Mouse (Mus musculus) lung, postnatal 0 days (tissue): ENCODE results near the gene Sphk1. TPM values are rescaled to one million over a fixed set of nuclear protein-coding genes. Genes with fewer than 3 reads are reported as not detected.
A peak's percentile ranks its signal among the peaks of the same experiment; 100 is the strongest.

ENCODE experiments used
- ATAC-seq: fragments of 200-750 bp; cut with Nextera tagmentation; 2 replicates; pipeline ENCODE4 v1.8.0; 2017; ENCODE audit warnings: moderate library complexity
- DNase-seq: peaks from one replicate; pipeline ENCODE4 v3.0.0-alpha.2; 2016; ENCODE audit warnings: low spot score
- H3K27ac ChIP-seq: fragments of 300-500 bp; sonication (generic); 2 replicates; pipeline ENCODE4 v1.5.1; 2014; ENCODE audit warnings: antibody characterized with exemption, mild to moderate bottlenecking, low read length, mixed read lengths
- H3K27me3 ChIP-seq: fragments of 300-500 bp; sonication (generic); replicated peaks from 2 replicates; pipeline ENCODE4 v1.6.1; 2014; ENCODE audit warnings: low read length, mixed read lengths; ENCODE audit not compliant: insufficient read depth
- H3K36me3 ChIP-seq: fragments of 300-500 bp; sonication (generic); 2 replicates; pipeline ENCODE4 v1.6.1; 2014; ENCODE audit warnings: low read length, mixed read lengths; ENCODE audit not compliant: insufficient read depth
- H3K4me1 ChIP-seq: fragments of 300-500 bp; sonication (generic); 2 replicates; pipeline ENCODE4 v1.6.1; 2014; ENCODE audit warnings: antibody characterized with exemption, low read depth, low read length, mixed read lengths; ENCODE audit not compliant: insufficient read depth
- H3K4me2 ChIP-seq: fragments of 300-500 bp; sonication (generic); replicated peaks from 2 replicates; pipeline ENCODE4 v1.6.1; 2014; ENCODE audit warnings: low read depth, mild to moderate bottlenecking, low read length, moderate library complexity, mixed read lengths
- H3K4me3 ChIP-seq: fragments of 300-500 bp; sonication (generic); 2 replicates; pipeline ENCODE4 v1.5.1; 2014; ENCODE audit warnings: low read depth, low read length
- H3K9ac ChIP-seq: fragments of 300-500 bp; sonication (generic); replicated peaks from 2 replicates; pipeline ENCODE4 v1.6.1; 2014; ENCODE audit warnings: low read depth, mild to moderate bottlenecking
- H3K9me3 ChIP-seq: fragments of 300-500 bp; sonication (generic); 2 replicates; pipeline ENCODE4 v1.6.1; 2016; ENCODE audit warnings: low read length, mixed read lengths
- CTCF ChIP-seq: IDR thresholded peaks from 2 replicates; pipeline ENCODE4 v1.5.1; 2016; ENCODE audit warnings: antibody characterized with exemption, mild to moderate bottlenecking
- EP300 ChIP-seq: IDR thresholded peaks from 2 replicates; pipeline ENCODE4 v1.6.1; 2016; ENCODE audit warnings: antibody characterized with exemption, mild to moderate bottlenecking, control low read depth
- WGBS: fragments of 180-500 bp; shearing (Covaris S2); extraction: QIAGEN DNeasy Blood & Tissue Kit; methylation state at CpG from one replicate; pipeline ENCODE4 v1.1.7; 2014; 5-methylcytosine and 5-hydroxymethylcytosine counted together
- polyA plus RNA-seq: library from polyadenylated mRNA; unstranded; fragments of >200 nt; fragmentation: Nextera tagmentation; extraction: Ambion mirVana; gene quantifications from 2 replicates; pipeline ENCODE4 v1.2.1, GENCODE M21; 2015

The Sphk1 gene
- polyA plus RNA-seq, 1 experiment from 2014 or later = 56.3 TPM

DNA sequence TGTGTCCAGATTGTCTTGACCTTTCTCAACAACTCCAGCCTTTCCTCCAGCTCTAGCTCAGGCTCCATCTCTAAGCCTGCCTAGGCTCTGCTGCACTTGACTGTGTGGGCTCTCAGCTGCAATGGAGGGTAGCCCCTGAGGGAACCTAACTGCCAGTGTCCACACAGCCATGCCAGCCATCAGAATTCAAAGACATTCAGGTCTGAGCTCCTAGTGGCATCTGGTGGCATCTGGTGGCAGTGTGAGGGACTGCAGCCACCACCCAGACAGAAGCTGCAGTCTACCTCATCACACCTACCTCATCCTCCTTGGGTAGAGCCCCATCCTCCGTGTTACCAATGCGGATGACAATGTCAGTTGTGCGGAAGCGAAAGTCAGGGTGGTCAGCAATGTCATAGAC lies 12.4 kb downstream of the Sphk1 start:
- Histone ChIP-seq H3K4me3 (no peak overlapping the region), H3K4me2 (no peak overlapping the region), H3K9ac (no peak overlapping the region), H3K9me3 (no peaks in the 10 kb centered on the region), H3K4me1 (no peaks in the 10 kb centered on the region), H3K27me3 (no peaks in the 10 kb centered on the region), H3K27ac (no peak overlapping the region), H3K36me3 (peaks cover 59% of the 10 kb centered on the region)
- TF ChIP-seq CTCF = peak; percentile 90
- TF ChIP-seq EP300 = no peak
- ATAC-seq (peak; percentile 27; the same call in 1 of the 2 replicates), DNase-seq (peak; percentile 48)
- whole genome bisulfite sequencing = 84% methylated on average over 4 of the region's 4 CpGs

DNA sequence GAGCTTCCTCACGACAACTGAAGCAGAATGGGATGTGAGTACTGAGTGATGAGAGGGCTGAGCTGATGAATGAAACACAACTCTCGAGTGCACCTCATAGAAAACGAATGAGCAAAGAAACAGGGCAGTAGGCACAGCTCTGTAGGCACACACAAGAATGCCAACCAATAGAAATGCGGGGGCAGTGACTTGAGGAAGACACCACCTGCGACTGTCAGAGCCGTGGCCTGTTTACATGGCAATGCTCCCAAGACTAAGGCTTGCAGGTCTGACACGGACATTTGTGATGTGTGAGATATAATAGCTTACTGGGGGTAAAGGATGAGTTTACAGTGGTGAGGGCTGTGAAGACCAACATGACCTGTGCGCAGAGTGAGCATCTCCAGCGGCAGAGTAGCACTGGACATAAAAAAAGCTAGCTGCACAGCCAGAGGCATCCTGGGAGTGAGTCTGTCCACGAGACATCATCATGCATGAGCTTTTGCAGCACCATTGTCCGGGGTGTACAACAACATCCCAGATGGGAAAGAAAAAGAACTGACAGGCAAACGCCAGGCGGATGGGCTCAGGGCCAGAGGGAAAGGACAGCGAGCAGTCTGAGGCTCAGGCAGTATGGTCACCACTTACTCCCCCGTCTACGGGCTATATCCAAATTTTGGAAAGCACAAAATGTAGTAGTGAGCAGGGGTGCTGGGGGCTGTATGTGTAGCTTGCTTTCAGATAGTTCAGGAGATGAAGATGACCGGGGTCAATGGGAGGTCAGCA lies 16.8 kb downstream of the Sphk1 start:
- 78% methylated on average over 17 of the region's 17 CpGs for WGBS
- H3K9me3 ChIP-seq = no peaks in the 10 kb centered on the region

DNA sequence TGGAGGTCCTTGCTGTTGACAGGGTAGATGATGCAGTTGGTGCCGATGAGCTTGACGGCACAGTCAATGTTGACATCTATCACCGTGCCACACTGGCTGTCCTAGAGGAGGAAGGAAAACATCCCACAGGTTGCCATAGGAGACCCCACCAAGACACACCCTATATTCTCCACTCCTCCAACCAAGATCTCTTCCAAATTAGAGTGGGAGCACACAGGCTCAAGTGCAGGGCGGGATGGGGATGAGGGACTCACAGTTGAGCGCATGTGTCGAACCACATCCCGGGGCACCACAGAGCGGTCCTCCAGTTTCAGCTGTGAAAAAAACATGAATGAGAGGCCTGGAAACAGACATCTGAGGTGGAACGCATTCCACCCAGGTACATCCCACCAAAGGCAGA lies 18.1 kb downstream of the Sphk1 start:
- Histone ChIP-seq H3K27me3 (no peaks in the 10 kb centered on the region), H3K36me3 (peaks cover 20% of the 10 kb centered on the region), H3K9ac (no peak overlapping the region), H3K4me1 (peaks cover 26% of the 10 kb centered on the region), H3K4me3 (no peak overlapping the region), H3K27ac (no peak overlapping the region), H3K4me2 (no peak overlapping the region), H3K9me3 (no peaks in the 10 kb centered on the region)
- TF ChIP-seq EP300 (no peak), CTCF (no peak)
- ATAC-seq (no peak), DNase-seq (no peak)
- 94% methylated on average over 9 of the region's 9 CpGs for WGBS

More for the DNA sequence above, 16.8 kb downstream of the Sphk1 start:
- no peak for DNase-seq
- Histone ChIP-seq H3K27ac (no peak overlapping the region), H3K4me1 (peaks cover 26% of the 10 kb centered on the region), H3K9ac (no peak overlapping the region), H3K36me3 (peaks cover 30% of the 10 kb centered on the region), H3K27me3 (no peaks in the 10 kb centered on the region), H3K4me3 (no peak overlapping the region), H3K4me2 (no peak overlapping the region)
- no peak for ATAC-seq
- TF ChIP-seq EP300 = no peak
- no peak for TF ChIP-seq CTCF

DNA sequence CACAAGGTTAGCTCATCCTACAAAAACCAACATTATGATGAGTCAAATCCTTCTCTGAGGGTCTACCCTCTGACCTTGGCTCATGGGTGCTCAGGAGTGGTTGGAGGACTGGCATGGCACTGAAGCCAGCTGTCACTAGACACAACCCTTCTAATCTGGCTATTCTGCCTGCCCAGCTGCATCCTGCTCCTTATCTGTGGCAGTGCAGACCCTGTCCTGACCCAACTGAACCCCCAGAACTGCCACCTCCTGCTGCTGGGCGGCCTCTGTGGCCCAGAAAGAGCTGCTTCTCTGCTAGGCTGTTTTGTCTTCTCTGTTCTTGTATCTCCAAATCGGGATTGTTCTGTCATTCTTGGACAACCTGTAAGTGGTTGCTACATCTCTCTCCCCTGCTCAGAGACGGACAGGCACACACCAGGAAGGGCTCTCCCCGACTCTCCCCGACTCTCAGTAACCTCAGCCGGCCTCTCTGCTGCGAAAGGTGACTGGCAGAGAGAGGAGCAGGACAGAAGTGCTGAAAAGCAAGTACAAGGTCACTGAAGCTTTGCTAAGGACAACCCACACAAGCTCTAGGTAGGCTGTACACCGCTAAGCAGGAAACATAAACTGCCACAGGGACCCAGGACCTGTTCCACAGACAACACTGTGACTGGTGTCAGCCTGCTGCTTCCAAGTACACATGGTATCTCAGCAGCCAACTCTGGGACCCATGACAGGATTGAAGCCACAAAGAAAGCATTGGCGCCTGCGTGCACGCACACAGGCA lies 18.7 kb downstream of the Sphk1 start:
- Histone ChIP-seq H3K27me3 (no peaks in the 10 kb centered on the region), H3K27ac (no peak overlapping the region), H3K4me3 (no peak overlapping the region), H3K4me2 (no peak overlapping the region), H3K36me3 (peaks cover 19% of the 10 kb centered on the region), H3K9ac (no peak overlapping the region), H3K9me3 (no peaks in the 10 kb centered on the region), H3K4me1 (peaks cover 26% of the 10 kb centered on the region)
- WGBS = 75% methylated on average over 11 of the region's 11 CpGs
- peak; percentile 56 for ATAC-seq
- TF ChIP-seq CTCF (no peak), EP300 (no peak)
- no peak for DNase-seq

DNA sequence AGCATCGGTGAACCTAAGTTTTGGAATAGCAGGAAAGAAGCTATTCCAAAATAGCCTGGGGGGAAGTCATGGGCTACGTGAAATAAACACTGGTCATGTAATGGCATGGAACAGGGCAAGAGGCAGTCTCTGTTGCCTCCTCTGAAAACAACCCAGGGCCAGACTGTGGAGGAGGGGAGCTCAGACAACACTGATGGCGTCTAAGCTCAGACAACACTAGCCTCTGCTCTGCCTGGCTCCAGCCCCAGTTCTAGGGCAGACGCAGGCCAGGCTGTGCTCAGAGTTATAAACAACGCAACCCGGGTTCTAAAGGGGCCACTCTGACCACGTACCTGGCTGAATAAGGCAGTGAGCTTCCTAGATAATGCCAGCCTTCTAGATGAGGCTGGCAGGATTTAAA lies 20.0 kb downstream of the Sphk1 start:
- ATAC-seq (peak; percentile 61), DNase-seq (peak; percentile 31)
- Histone ChIP-seq H3K27ac (peak overlapping the region; percentile 69), H3K27me3 (no peaks in the 10 kb centered on the region), H3K4me1 (peaks cover 26% of the 10 kb centered on the region), H3K36me3 (peaks cover 8% of the 10 kb centered on the region), H3K4me2 (no peak overlapping the region), H3K9ac (no peak overlapping the region), H3K9me3 (no peaks in the 10 kb centered on the region), H3K4me3 (no peak overlapping the region)
- WGBS = 27% methylated on average over 7 of the region's 7 CpGs
- no peak for TF ChIP-seq CTCF
- 0 out of 2 replicates have a peak, but pooled peaks have one; percentile 24 for TF ChIP-seq EP300

DNA sequence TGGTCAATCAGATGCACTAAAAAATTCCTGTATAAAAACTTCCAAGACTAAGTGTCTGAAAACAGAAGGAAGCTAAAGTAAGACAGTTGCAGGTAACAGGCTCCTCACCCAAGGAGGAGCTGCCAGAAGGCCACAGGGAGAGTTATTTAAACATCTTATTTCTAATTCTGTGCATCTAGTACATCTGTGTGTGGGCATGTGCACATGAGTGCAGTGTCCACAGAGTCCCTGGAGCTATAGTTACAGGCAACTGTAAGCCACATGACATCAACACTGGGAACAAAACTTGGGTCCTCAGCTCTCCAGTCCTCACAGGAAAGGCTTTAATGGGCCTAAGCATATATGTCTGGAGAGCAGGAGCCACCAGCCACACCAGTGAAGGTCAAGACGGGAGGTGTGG lies 21.5 kb downstream of the Sphk1 start:
- H3K36me3 ChIP-seq = no peaks in the 10 kb centered on the region
- 77% methylated on average over 1 of the region's 1 CpGs for WGBS
- H3K9me3 ChIP-seq = no peaks in the 10 kb centered on the region
- no peak for TF ChIP-seq CTCF
- no peak for TF ChIP-seq EP300
- H3K4me1 ChIP-seq = peaks cover 26% of the 10 kb centered on the region
- no peak overlapping the region for H3K4me3 ChIP-seq
- H3K27ac ChIP-seq = no peak overlapping the region
- ATAC-seq = no peak
- DNase-seq = no peak
- no peaks in the 10 kb centered on the region for H3K27me3 ChIP-seq
- H3K9ac ChIP-seq = 0 out of 2 replicates have a peak overlapping the region, but pooled peaks have one; percentile 5
- no peak overlapping the region for H3K4me2 ChIP-seq
